Mouse (Mus musculus): ENCODE results near the gene Mapre1. TPM values are rescaled to one million over a fixed set of nuclear protein-coding genes. Genes with fewer than 3 reads are reported as not detected.
A peak's percentile ranks its signal among the peaks of the same experiment; 100 is the strongest.

The Mapre1 gene
- total and polyA plus RNA-seq, 3 experiments = 3.5 to 221 (median 89.8) TPM

GRCm38 (mm10) chr2:153734033-153734432 is 7.0 kb upstream of the Mapre1 start:
- peaks cover 20% of the 10 kb centered on the region for H3K27me3 ChIP-seq (ENCODE audit: insufficient read depth, low read length)
- no peak for ATAC-seq (ENCODE audit: extremely low read depth, insufficient number of reproducible peaks, low FRiP score, poor library complexity, severe bottlenecking)
- TF ChIP-seq GATA1 (IDR thresholded peaks at IDR 0.05; ENCODE audit: borderline replicate concordance, low read length) = no peak
- TF ChIP-seq CTCF (IDR thresholded peaks at IDR 0.05; ENCODE audit: low read depth, low read length) = no peak
- TF ChIP-seq GATA2 (IDR thresholded peaks at IDR 0.05; ENCODE audit: borderline replicate concordance, low read depth, low read length) = no peak
- no peak for TF ChIP-seq TAL1 (conservative IDR thresholded peaks at IDR 0.05; ENCODE audit: low read depth, low read length)
- no peak for TF ChIP-seq POLR2AphosphoS5 (IDR thresholded peaks at IDR 0.05; ENCODE audit: insufficient replicate concordance, low read depth, low read length)
- no peaks in the 10 kb centered on the region for H3K36me3 ChIP-seq (replicated peaks)
- H3K9me3 ChIP-seq (replicated peaks) = no peaks in the 10 kb centered on the region
- no peak overlapping the region for H3K4me3 ChIP-seq (ENCODE audit: low read depth, low read length)
- no peaks in the 10 kb centered on the region for H3K4me1 ChIP-seq (ENCODE audit: insufficient read depth, low read depth, low read length)
- DNase-seq (ENCODE audit: low spot score) = no peak

DNA sequence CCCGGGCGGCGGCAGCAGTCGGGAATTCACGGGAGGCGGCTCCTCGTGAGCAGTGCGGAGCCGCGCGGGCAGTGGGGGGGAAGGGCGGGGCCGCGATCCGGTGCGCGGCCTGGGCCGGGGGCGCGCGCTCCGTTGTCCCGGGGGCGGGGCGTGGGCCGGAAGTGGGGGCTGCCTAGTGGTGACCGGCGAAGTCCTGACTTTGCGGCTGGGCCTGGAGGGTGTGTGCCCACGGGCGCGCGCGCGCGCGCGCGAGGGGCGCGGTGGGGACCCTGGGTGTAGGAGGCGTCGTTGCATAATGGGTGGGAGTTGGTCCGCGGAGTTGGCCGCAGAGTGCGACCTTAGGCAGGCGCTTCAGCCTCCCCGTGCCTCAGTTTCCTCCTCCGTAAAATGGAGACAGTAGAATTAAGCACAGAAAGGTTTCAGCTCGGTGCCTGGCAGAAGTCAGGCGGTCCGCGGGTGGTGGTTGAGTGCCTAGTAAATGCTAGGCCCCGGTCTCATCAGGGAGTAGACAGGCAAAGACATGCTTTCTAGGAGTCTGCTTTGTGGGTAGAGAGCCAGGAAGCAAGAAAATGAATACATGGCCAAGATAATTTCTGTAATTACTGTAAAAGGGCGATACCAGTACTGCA is 477 bp downstream of the Mapre1 start:
- ATAC-seq (ENCODE audit: extremely low read depth, insufficient number of reproducible peaks, low FRiP score, poor library complexity, severe bottlenecking) (no peak; the same call in 1 of the 2 replicates), DNase-seq (ENCODE audit: low spot score) (peak; percentile 73)
- Histone ChIP-seq H3K4me3 (ENCODE audit: low read depth, low read length) (peak overlapping the region; percentile 79), H3K36me3 (replicated peaks) (peaks cover 38% of the 10 kb centered on the region), H3K9me3 (replicated peaks) (no peaks in the 10 kb centered on the region), H3K27me3 (ENCODE audit: insufficient read depth, low read length) (peaks cover 2% of the 10 kb centered on the region; the same call in 1 of the 2 replicates), H3K4me1 (ENCODE audit: insufficient read depth, low read depth, low read length) (peaks cover 36% of the 10 kb centered on the region)
- no peak for TF ChIP-seq TAL1 (conservative IDR thresholded peaks at IDR 0.05; ENCODE audit: low read depth, low read length)
- TF ChIP-seq GATA2 (IDR thresholded peaks at IDR 0.05; ENCODE audit: borderline replicate concordance, low read depth, low read length) = no peak
- TF ChIP-seq POLR2AphosphoS5 (IDR thresholded peaks at IDR 0.05; ENCODE audit: insufficient replicate concordance, low read depth, low read length) = no peak
- TF ChIP-seq CTCF (IDR thresholded peaks at IDR 0.05; ENCODE audit: low read depth, low read length) = no peak
- TF ChIP-seq GATA1 (IDR thresholded peaks at IDR 0.05; ENCODE audit: borderline replicate concordance, low read length) = no peak

DNA sequence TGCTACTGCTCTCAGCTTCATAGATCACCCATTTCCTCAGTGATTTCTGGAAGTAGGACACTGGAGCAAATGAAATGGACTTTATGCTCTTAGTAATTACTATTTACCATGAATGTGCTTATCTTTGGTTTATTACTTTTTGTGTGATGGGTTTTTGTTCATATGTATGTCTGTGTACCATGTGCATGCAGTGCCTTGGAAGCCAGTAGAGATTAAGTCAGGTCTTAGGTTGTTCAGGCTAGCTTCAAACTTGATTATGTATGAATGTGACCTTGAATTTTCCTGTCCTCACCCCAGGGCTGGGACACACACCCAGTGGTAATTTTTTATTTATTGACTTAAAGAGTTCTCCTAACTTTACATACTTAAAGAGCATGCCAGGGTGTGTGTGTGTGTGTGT is 6.9 kb downstream of the Mapre1 start:
- DNase-seq (ENCODE audit: low spot score) (no peak), ATAC-seq (ENCODE audit: extremely low read depth, insufficient number of reproducible peaks, low FRiP score, poor library complexity, severe bottlenecking) (no peak)
- peaks cover 86% of the 10 kb centered on the region for H3K36me3 ChIP-seq (replicated peaks)
- TF ChIP-seq CTCF (IDR thresholded peaks at IDR 0.05; ENCODE audit: low read depth, low read length) = no peak
- no peak for TF ChIP-seq TAL1 (conservative IDR thresholded peaks at IDR 0.05; ENCODE audit: low read depth, low read length)
- TF ChIP-seq GATA1 (IDR thresholded peaks at IDR 0.05; ENCODE audit: borderline replicate concordance, low read length) = no peak
- no peak for TF ChIP-seq POLR2AphosphoS5 (IDR thresholded peaks at IDR 0.05; ENCODE audit: insufficient replicate concordance, low read depth, low read length)
- no peak for TF ChIP-seq GATA2 (IDR thresholded peaks at IDR 0.05; ENCODE audit: borderline replicate concordance, low read depth, low read length)
- no peaks in the 10 kb centered on the region for H3K27me3 ChIP-seq (ENCODE audit: insufficient read depth, low read length)
- H3K4me3 ChIP-seq (ENCODE audit: low read depth, low read length) = no peak overlapping the region
- H3K4me1 ChIP-seq (ENCODE audit: insufficient read depth, low read depth, low read length) = peaks cover 18% of the 10 kb centered on the region
- H3K9me3 ChIP-seq (replicated peaks) = no peaks in the 10 kb centered on the region

DNA sequence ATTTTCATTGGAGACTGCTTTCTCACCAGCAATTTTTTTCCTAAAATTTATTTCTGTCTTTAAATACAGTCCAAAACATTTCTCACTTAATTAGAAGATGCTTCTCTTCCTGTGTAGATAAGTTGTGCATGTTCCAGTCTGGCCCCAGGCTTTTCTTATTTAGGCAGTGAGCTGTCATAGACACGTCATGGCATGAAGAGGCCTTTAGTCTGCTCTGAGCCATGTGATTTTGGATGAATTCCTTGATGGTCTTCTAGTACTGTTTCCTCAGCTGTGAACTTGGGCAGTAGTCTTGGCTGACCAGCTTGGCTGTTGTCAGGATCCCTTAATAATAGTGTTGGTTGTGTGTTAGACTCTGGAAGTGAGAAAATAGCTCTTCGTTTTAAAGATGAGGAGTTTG is 9.3 kb downstream of the Mapre1 start:
- ATAC-seq (ENCODE audit: extremely low read depth, insufficient number of reproducible peaks, low FRiP score, poor library complexity, severe bottlenecking) = no peak
- Histone ChIP-seq H3K36me3 (replicated peaks) (peaks cover 77% of the 10 kb centered on the region), H3K4me1 (ENCODE audit: insufficient read depth, low read depth, low read length) (peaks cover 9% of the 10 kb centered on the region), H3K4me3 (ENCODE audit: low read depth, low read length) (no peak overlapping the region), H3K9me3 (replicated peaks) (no peaks in the 10 kb centered on the region), H3K27me3 (ENCODE audit: insufficient read depth, low read length) (no peaks in the 10 kb centered on the region)
- no peak for DNase-seq (ENCODE audit: low spot score)
- no peak for TF ChIP-seq GATA2 (IDR thresholded peaks at IDR 0.05; ENCODE audit: borderline replicate concordance, low read depth, low read length)
- TF ChIP-seq POLR2AphosphoS5 (IDR thresholded peaks at IDR 0.05; ENCODE audit: insufficient replicate concordance, low read depth, low read length) = no peak
- no peak for TF ChIP-seq TAL1 (conservative IDR thresholded peaks at IDR 0.05; ENCODE audit: low read depth, low read length)
- TF ChIP-seq GATA1 (IDR thresholded peaks at IDR 0.05; ENCODE audit: borderline replicate concordance, low read length) = no peak

DNA sequence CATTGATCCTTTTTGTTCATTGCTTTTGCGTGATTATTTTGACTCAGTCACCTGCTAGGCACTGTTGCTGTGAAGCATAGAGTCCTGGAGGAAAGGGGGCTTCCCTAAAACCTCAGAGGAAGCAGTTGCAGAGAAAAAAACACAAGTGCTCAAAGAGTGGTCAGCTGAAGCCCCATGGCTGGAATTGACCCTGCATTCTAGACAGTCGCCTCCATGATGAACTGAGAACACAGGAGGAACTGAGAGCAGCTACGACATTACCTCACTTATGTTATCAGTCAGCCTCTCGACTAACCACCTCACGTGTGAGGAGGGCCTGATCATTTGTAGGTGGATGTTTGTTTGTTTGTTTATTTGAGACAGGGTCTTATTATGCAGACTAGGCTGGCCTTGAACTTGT is 21.0 kb downstream of the Mapre1 start:
- no peak for DNase-seq (ENCODE audit: low spot score)
- Histone ChIP-seq H3K27me3 (ENCODE audit: insufficient read depth, low read length) (no peaks in the 10 kb centered on the region), H3K4me3 (ENCODE audit: low read depth, low read length) (no peak overlapping the region), H3K9me3 (replicated peaks) (no peaks in the 10 kb centered on the region), H3K4me1 (ENCODE audit: insufficient read depth, low read depth, low read length) (no peaks in the 10 kb centered on the region), H3K36me3 (replicated peaks) (peaks cover 97% of the 10 kb centered on the region)
- no peak for ATAC-seq (ENCODE audit: extremely low read depth, insufficient number of reproducible peaks, low FRiP score, poor library complexity, severe bottlenecking)
- no peak for TF ChIP-seq TAL1 (conservative IDR thresholded peaks at IDR 0.05; ENCODE audit: low read depth, low read length)
- TF ChIP-seq GATA2 (IDR thresholded peaks at IDR 0.05; ENCODE audit: borderline replicate concordance, low read depth, low read length) = no peak
- no peak for TF ChIP-seq CTCF (IDR thresholded peaks at IDR 0.05; ENCODE audit: low read depth, low read length)
- no peak for TF ChIP-seq POLR2AphosphoS5 (IDR thresholded peaks at IDR 0.05; ENCODE audit: insufficient replicate concordance, low read depth, low read length)
- TF ChIP-seq GATA1 (IDR thresholded peaks at IDR 0.05; ENCODE audit: borderline replicate concordance, low read length) = no peak

DNA sequence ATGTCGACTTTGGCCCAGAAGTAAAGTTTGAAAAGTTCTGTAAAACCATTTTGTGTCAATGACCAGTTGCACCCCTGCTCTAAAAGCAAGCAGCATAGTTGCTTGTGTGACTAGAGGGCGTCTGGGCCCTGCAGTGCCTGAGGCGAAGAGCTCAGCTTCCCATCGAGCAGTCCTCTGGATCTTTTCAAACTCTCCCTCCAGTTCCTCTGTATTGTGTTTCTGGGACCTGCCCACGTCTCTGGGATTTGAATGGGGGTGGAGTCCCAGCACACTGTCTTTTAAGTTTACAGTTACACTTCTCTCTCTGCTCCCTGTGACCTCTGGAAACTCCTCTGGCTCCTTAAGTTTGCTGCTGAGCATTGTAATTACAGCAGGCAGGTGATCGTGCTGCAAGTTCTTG is 26.4 kb downstream of the Mapre1 start:
- no peak for DNase-seq (ENCODE audit: low spot score)
- H3K36me3 ChIP-seq (replicated peaks) = peaks cover 84% of the 10 kb centered on the region
- TF ChIP-seq GATA2 (IDR thresholded peaks at IDR 0.05; ENCODE audit: borderline replicate concordance, low read depth, low read length) = no peak
- TF ChIP-seq CTCF (IDR thresholded peaks at IDR 0.05; ENCODE audit: low read depth, low read length) = no peak

More for the DNA sequence above, 26.4 kb downstream of the Mapre1 start:
- no peaks in the 10 kb centered on the region for H3K27me3 ChIP-seq (ENCODE audit: insufficient read depth, low read length)
- H3K4me1 ChIP-seq (ENCODE audit: insufficient read depth, low read depth, low read length) = no peaks in the 10 kb centered on the region
- no peak overlapping the region for H3K4me3 ChIP-seq (ENCODE audit: low read depth, low read length)
- no peaks in the 10 kb centered on the region for H3K9me3 ChIP-seq (replicated peaks)
- no peak for ATAC-seq (ENCODE audit: extremely low read depth, insufficient number of reproducible peaks, low FRiP score, poor library complexity, severe bottlenecking)

Data from G1E (cell line).